Mouse (Mus musculus): ENCODE data around the gene Adra1d. TPM values are rescaled to one million over a fixed set of nuclear protein-coding genes. Genes with fewer than 3 reads are reported as not detected.

Adra1d gene
- polyA plus RNA-seq (2014; fragmentation: Illumina TruSeq; extraction: RNeasy Lipid Tissue Mini Kit (QIAGEN cat#74804)) = not detected

DNA sequence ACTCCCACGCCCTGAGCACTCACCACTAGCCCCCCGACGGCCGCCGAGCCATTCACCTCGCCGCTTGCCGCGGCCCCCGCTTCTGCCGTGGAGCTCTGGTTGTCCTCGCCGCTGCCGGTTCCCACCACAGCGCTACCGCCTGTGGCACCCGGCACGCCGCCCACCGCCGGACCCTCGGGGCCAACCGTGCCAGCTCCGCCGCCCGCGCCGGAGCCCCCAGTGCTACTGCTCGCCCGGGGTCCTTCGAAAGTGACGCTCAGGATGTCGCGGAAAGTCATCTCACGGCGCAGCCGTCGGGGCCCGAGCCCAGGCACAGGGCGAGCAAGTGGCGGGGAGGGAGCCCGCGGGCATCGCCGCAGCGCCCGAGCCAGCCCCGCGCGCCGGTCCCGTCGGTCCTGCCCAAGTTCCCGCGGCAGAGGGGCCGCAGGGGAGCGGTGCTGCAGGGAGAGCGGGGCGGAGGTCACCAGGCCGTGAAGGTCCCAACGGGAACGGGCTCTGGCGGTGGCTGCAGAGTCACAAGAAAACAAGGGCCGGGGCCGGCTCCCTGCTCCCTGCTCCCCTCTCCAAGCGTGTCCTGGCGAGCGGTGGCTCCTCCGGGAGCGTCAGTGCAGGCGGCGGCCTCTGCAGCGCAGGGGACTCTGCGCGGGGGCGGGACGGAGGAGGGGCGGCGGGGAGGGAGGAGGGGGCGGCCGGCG lies at the start of gene Adra1d:
Gene Adra1d, minus strand, starts transcription at position 393 of the 695 bp plus-strand sequence.

Other genes with a start within 250 kb of the Adra1d start
- gene Rnf24, start 209.4 kb downstream of the Adra1d start, polyA plus RNA-seq (2014; fragmentation: Illumina TruSeq; extraction: RNeasy Lipid Tissue Mini Kit (QIAGEN cat#74804)) = 14.7 TPM
- gene Smox, start 70.8 kb downstream of the Adra1d start, polyA plus RNA-seq (2014; fragmentation: Illumina TruSeq; extraction: RNeasy Lipid Tissue Mini Kit (QIAGEN cat#74804)) = 0.71 TPM

All from ovary, adult 10 weeks (tissue).